Mouse (Mus musculus): ENCODE results near the gene Rab34. TPM values are rescaled to one million over a fixed set of nuclear protein-coding genes. Genes with fewer than 3 reads are reported as not detected.

The Rab34 gene
- total RNA-seq, 2 experiments from 2014 or later, result 37.0 to 39.8 TPM

DNA sequence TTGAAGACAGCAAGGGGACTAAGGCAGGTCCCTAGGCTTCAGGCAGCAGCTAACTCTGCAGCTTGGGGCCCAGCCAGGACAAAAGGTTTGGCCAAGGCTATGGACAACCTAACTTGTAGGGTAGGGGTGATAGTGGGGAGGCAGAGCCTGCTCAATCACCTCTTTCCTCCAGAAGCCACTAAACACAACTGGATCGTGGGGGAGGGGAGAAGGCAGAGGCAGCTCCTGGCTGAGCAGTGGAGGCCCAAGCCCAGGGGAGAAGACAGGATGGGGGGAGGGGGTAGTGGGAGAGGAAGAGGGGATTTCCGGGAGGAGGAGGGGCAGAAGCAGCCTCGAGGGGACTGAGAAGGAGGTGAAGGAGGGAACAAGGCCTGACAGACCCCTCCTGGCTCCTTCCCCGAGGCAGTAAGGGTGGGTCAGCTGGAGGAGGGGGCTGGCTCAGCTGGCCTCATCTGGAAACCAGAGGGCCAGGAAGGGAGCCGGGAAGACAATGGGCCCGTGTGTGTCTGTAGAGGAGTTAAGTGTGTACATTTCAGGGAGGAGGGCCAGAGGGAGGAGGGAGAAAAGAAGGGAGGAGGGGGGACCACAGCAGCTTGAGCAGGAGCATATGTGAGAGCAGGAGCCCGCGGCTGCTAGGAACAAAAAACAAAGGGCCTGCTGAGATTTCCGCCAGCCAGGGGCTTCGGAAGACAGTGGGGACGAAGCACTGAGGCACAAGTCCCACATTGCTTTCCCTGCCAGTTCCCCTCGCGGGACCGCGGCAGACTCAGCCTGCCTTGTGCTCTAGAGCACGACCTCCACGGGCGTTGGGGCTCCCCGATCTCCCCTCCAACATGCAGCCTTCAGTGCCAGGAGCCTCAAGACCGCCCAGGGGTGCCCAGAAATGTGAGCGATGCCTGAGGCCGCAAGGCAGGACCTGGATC, 24.3 kb upstream of the Rab34 start:
- intact Hi-C loops (cut with DNase I), result no loop called here
- DNase-seq (ENCODE audit: extremely low spot score in 1 of 2, low spot score in 2 of 2), result peak in 1 of 2 experiments; percentile 86

DNA sequence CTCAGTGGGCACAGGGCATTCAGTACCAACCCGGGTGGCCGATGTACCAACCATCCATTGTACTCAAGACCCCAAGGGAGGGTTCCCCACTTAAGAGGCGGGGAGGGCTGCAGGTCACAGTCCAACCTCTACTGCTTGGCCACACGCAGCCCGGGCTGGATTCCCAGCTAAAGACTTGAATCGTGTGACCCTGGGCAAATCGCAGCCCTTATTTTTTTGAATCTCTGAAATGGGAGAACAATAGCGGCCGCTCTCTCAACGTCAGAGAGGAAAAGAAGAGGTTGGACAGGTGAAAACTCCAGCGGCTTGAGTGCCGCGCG, 23.7 kb upstream of the Rab34 start:
- DNase-seq (ENCODE audit: extremely low spot score in 1 of 2, low spot score in 2 of 2), result no peak
- intact Hi-C loops (cut with DNase I), result no loop called here

DNA sequence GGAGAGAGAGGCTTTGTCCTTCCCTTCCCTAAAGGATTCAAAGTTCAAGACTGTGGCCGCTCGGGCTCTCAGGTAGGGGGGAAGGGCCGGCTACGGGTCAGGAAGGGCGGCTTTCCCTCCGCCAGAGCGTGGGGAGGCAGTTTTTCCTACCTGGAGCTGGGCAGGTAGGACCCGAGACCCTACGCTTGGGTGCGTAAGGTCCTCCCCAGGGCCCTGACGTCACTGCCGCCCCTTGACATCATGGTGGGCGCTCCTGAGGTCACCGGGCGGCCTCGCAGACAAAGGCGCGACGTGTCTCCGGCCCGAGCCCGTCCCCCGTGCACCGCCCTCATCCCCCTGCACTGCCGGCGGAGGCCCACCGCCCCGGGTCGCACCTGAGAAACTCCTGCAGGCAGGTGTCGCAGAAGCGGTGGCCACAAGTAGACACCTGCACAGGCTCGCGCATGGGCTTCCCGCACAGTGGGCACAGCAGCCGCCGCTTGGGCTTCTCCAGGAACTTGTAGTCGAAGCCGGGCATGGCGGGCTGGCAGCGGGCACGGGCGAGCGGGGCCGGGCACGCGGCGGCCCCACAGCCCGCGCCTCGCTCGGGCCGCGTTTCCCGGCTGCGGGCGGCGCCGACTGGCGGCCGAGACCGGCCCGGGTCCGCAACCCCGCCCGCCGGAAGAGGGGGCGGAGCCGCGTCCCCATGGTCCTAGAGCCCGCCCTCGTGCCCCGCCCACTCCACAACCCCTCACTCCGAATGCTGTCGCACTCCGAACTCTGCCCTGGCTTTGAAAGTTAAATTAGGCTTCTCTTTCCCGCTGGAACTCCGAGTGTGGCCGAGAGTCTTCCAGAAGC, 23.1 kb upstream of the Rab34 start, which contains the start of gene Traf4:
TSS of gene Traf4 (minus strand) at position 666 of the 837 bp plus-strand sequence.
- intact Hi-C loops (cut with DNase I), result no loop called here
- peak in 1 of 2 experiments; percentile 92 for DNase-seq (ENCODE audit: extremely low spot score in 1 of 2, low spot score in 2 of 2)

DNA sequence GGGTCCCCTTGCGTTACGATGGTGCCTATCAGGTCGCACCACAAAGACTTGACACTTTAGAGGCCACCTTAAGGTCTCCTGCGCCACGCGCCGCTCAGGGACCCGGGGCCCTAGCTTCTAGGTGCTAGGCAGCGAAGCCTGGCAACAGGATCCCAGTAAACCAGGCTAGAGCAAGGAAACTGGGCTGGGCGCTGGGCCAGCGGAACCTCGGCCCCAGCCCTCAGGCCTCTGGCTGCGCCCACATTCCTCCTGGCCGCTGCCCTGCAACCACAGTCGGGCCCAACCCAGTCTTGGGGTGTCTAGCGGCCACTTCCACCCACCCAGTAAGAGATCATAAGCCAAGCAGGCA, 22.5 kb upstream of the Rab34 start:
- intact Hi-C loops (cut with DNase I), result no loop called here
- peak in 1 of 2 experiments; percentile 78 for DNase-seq (ENCODE audit: extremely low spot score in 1 of 2, low spot score in 2 of 2)

DNA sequence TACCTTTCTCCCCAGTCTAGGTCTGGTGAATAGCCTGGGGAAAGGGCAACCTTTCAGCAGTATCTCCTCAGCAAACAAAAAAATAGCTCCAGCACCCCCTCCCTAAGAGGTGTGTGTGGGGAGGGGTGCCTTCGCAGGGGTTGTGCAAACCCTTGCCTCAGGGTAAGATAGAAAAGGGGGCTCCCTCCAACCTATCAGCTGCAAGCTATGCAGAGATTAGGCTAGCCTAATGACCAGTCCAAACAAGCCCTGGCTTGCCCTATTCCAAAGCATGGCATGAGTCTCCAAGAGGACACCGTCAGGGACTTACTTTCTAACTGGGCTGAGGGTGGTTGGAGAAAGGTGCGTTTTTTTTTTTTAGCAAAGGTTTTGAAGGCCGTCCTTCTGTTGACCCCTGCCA, 22.1 kb upstream of the Rab34 start:
- intact Hi-C loops (cut with DNase I), result no loop called here

GRCm38 (mm10) chr11:78166640-78167039, 21.6 kb upstream of the Rab34 start:
- intact Hi-C loops (cut with DNase I), result no loop called here
- no peak for DNase-seq (ENCODE audit: extremely low spot score in 1 of 2, low spot score in 2 of 2)

More for the DNA sequence above, 22.1 kb upstream of the Rab34 start:
- DNase-seq (ENCODE audit: extremely low spot score in 1 of 2, low spot score in 2 of 2), result no peak

GRCm38 (mm10) chr11:78167257-78167959, 20.8 kb upstream of the Rab34 start:
- intact Hi-C loops (cut with DNase I), result no loop called here
- DNase-seq (ENCODE audit: extremely low spot score in 1 of 2, low spot score in 2 of 2), result no peak

DNA sequence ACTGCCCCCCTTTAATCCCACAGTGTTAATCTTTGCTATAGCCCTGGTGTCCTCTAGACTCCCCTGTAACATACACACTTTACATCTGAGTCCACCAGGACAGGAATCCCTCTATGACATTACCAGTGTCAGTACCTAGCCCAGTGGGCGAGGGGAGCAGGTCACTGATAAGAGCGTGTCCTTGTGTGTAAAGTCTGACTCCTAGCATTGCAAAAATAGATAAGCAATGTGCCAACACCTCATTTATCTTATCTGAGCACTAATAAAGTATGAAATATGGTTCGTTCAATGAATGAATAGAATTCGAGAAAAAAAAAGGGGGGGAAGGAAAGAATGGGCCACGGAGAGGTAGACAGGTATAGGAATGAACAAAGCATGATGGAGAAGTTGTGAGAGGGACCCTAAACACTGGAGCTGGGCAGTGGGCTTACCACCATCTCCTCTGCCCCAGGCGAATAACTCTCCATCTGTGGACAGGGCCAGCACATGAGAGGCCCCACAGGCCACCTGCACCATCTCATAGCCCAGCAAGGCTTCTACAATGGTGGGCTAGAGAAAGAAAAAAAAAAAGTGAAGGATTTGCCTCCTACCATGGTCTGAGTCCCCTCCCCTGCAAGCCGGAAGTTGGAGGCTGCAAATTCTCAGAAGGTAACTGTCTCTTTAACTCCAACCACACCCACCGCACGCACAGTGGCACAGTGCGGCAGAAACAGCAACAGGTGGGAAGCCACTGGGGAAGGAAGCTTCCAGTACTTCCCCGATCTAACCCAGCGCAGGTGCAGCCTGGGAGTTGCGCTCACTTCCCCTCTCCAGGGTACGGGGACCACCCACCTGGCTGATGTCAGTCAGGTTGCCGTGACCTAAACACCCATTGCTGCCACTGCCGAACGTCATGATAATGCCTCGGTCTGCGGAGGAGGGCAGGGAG, 19.4 kb upstream of the Rab34 start:
- DNase-seq (ENCODE audit: extremely low spot score in 1 of 2, low spot score in 2 of 2), result no peak
- intact Hi-C loops (cut with DNase I), result no loop called here

- intact Hi-C loops (cut with DNase I), result loop anchor here (10.0 kb wide), 1 partner anchor 346 kb away; no protein-coding TSS in a partner anchor
- no peak for DNase-seq (ENCODE audit: extremely low spot score in 1 of 2, low spot score in 2 of 2)
Measured at GRCm38 (mm10) chr11:78170306-78170705, 17.9 kb upstream of the Rab34 start.

GRCm38 (mm10) chr11:78171328-78171727, 16.9 kb upstream of the Rab34 start:
- intact Hi-C loops (cut with DNase I), result loop anchor here (10.0 kb wide), 1 partner anchor 347 kb away; no protein-coding TSS in a partner anchor
- DNase-seq (ENCODE audit: extremely low spot score in 1 of 2, low spot score in 2 of 2), result no peak

DNA sequence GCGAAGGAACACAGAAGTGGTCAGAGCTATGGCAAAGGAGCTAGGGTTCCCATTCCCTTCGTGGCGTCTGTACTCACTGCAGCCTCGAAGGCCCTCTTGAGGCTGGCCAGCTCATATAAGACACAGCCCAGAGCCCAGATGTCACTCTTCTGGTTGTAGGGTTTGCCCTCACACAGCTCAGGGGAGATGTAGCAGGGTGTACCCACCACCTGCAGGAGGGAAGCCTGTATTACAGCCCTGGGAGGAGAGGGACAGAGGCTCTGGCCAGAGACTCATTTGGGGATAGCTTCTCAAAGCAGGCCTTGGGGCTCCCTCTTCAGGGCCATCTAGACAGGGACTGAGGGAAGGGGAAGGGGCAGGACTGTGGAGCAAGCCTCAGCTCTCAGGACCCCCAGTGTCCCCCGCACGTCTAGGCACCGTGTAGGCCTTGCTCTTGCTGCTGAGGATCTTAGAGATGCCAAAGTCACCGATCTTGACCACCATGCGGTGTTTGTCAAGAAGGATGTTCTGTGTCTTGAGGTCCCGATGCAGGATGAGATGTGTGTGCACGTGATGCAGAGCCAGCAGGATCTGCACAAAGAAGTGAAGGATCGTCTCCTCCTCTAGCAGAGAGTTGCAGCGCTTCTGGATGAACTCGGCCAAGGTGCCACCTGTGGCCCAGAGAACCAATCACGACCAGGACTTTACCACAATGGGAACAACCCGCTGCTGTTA, 16.0 kb upstream of the Rab34 start:
- intact Hi-C loops (cut with DNase I), result loop anchor here (10.0 kb wide), 1 partner anchor 347 kb away; no protein-coding TSS in a partner anchor
- no peak for DNase-seq (ENCODE audit: extremely low spot score in 1 of 2, low spot score in 2 of 2)

- intact Hi-C loops (cut with DNase I), result loop anchor here (10.0 kb wide), 1 partner anchor 348 kb away; no protein-coding TSS in a partner anchor
- DNase-seq (ENCODE audit: extremely low spot score in 1 of 2, low spot score in 2 of 2), result peak in 1 of 2 experiments; percentile 54
Measured at GRCm38 (mm10) chr11:78172748-78173383, 15.4 kb upstream of the Rab34 start.

DNA sequence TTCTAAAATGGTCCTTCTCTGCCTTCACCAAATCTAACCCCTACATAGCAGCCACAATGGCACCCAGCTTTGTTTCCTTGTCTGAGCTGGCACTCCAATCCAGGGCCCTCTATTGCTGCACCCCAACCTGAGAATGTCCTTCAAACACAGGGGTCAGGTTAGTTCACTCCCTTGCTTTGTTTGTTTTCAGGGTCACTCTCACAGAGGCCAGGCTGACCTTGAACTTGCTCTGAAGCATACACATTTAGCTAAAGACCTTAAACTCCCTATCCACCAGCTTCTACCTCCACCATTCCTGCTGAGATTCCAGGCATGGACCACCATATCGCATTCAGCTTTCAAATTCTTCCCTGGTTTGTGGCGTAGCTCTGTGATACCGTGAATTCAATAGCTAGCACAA, 13.7 kb upstream of the Rab34 start:
- no peak for DNase-seq (ENCODE audit: extremely low spot score in 1 of 2, low spot score in 2 of 2)
- intact Hi-C loops (cut with DNase I), result loop anchor here (10.0 kb wide), 1 partner anchor 350 kb away; no protein-coding TSS in a partner anchor

- intact Hi-C loops (cut with DNase I), result loop anchor here (2.0 to 10.0 kb wide), 4 partner anchors 114 to 351 kb away; partner anchors contain the start of gene Phf12
- DNase-seq (ENCODE audit: extremely low spot score in 1 of 2, low spot score in 2 of 2), result no peak
Measured at GRCm38 (mm10) chr11:78175771-78176401, 12.3 kb upstream of the Rab34 start.

- intact Hi-C loops (cut with DNase I), result loop anchor here (2.0 to 10.0 kb wide), 4 partner anchors 114 to 352 kb away; partner anchors contain the start of gene Phf12
- peak in 1 of 2 experiments; percentile 90 for DNase-seq (ENCODE audit: extremely low spot score in 1 of 2, low spot score in 2 of 2)
Measured at GRCm38 (mm10) chr11:78176402-78176862, 11.8 kb upstream of the Rab34 start, which contains the start of the genes Nek8 and Tlcd1. Gene Nek8, minus strand, starts transcription at chr11:78176675. Gene Tlcd1, plus strand, starts transcription at chr11:78176711.

DNA sequence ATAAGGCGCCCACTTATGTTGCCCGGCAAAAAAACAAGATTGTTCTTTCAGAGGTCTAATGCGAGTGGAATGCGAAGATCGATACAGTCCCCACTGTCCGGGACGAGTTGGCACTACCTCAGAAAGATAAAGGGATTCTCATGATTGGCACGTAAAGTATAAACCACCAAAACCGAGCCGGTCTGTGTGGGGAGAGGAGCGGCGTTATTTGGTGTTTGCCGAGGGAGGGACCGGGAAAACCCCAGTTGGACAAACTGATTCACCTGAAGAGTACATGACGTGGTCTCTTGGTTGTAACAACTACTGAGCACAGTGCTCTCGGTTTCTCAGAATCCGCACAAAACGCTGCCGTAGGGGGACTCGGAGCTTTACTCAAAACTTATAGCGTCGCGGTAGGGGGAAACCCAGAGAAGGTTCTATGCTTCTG, 11.3 kb upstream of the Rab34 start:
- intact Hi-C loops (cut with DNase I), result loop anchor here (2.0 to 10.0 kb wide), 4 partner anchors 115 to 352 kb away; partner anchors contain the start of gene Phf12
- DNase-seq (ENCODE audit: extremely low spot score in 1 of 2, low spot score in 2 of 2), result no peak
